Mouse (Mus musculus): ENCODE data around the gene Slc44a2. TPM values are rescaled to one million over a fixed set of nuclear protein-coding genes. Genes with fewer than 3 reads are reported as not detected.
A peak's percentile ranks its signal among the peaks of the same experiment; 100 is the strongest.

The Slc44a2 gene
- total RNA-seq, 2 experiments from 2014 or later = 63.4 to 65.0 TPM

DNA sequence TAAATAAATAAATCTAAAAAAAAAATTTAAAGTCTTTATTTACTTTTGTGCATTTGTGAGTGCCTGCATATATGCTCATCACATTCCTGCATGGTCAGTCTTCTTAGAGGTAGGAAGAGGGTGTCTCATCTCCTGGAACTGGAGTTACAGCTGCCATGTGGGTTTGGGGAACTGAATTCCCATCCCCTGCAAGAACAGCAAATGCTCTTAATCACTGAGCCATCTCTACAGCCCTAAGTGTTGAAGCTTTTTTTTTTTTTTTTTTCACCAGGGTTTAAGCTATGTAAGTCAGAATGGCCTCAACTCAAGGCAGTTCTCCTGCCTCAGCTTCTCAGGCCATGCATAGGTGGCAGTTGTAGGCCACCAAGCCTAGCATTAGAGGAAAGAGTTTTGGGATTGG is 14.2 kb downstream of the Slc44a2 start:
- no peak for DNase-seq

DNA sequence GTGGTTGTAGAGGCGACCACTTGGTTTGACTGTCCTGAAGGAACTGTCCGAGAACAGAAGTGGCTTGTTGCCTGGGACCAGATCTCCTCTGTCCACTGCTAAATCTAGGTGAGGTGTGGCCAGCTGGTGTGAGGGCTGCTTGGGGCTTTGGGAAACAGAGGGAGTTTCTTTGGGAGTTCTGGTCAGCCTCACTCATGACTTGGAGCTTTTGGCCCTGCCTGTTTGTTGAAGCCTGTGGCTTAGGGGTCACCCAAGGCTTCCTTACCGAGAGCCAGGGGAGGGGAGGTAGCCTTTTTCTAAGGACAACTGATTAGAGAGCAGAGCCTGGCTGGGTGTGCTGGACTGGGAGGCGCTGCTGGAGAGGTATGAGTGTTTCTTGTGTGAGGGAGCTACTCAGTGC is 14.9 kb downstream of the Slc44a2 start:
- DNase-seq = peak; percentile 51

DNA sequence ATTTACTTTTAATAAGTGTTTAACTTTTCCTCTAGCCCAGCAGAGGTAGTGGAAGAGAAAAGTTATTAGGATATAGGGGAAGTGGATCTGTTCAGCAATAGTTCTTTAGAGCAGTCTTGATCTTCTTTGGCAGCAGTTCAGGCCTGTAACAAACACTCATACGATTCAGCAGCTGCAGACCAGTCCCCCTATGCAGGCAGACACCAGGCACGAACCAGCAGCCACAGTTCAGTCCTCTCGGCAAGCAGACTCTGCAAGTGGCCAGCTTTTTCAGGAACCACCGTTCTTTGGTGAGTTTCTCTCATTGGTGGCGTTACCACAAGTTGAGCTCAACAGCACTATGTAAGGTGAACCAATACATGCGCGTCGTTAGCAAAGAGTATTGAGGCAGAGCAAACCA is 16.0 kb downstream of the Slc44a2 start:
- DNase-seq = no peak

DNA sequence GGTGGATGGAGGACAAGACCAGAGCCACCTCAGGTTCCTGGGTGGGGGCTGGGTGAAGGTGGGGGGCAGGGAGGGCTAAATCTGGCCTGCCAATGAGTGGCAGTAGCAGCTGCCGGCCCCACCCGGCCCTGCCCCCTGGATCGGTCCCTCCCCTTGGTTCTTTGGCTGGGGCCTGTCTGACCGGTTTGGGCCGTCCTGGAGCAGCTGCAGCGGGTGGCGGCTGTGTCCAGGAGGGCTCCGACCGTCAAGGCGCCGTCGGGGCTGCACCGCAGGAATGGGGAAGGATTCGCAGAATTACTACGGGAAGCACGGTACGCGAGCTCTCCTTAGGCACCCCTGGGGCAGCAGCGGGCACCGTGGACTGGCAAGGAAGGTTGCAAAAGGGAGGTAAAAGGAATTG is 17.2 kb downstream of the Slc44a2 start:
- DNase-seq = peak; percentile 60

DNA sequence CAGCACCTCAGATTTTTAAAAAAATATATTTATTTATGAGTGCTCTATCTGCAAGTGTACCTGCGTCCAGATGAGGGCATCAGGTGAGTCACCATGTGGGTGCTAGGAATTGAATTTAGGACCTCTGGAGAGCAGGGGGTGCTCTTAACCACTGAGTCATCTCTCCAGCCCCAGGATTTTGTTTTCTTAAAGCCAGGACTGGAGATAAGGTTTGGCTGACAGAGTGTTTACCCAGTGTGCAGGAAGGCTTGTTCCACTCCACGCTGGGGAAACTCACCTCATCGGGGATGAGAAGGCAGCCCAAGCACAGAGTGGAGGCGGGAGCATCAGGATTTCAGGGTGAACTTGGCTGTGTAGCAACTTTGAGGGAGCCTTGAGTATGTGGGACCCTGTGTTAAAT is 19.9 kb downstream of the Slc44a2 start:
- no peak for DNase-seq

DNA sequence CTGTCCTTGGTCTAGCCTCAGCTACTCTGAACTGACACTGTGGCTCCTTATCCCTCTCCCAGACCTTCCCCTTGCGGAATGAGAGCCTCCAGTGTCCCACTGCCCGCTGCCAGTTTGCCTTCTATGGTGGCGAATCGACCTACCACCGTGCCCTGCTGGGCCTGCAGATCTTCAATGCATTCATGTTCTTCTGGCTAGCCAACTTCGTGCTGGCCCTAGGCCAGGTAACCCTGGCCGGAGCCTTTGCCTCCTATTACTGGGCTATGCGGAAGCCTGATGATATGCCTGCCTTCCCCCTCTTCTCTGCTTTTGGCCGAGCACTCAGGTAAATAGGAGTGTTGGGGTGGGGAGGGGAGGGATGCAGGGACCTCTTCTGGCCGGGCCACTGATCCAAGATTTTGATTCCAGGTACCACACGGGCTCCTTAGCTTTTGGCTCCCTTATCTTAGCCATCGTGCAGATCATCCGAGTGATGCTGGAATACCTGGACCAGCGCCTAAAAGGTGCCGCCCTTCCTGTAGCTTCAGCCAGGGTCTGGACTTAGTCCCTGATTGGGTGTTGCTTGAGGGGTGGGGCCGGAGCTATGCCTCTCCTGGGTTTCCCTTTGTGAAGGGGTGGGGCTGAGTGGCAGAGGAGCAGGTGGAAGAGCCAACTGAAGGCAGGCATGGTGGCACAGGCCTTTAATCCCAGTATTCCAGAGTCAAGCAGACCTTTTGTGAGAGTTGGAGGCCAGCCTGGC is 26.3 kb downstream of the Slc44a2 start:
- DNase-seq = peak; percentile 56

DNA sequence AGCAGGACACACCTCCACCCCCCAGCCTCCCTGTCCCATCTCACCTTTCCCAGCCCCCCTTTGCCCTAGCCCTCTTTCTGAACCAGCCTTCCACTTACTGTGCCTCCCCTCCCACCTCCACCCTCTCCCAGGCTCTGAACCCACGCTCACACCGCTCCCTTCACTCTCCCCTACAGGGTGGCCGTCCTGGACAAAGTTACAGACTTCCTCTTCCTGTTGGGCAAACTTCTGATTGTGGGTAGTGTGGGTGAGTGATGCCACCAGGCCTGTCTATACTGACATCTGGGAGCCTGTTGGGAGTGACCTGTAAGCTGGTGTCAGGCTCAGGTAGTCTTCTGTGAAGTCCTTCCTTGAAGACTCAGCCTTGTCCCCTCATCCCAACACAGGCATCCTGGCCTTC is 27.7 kb downstream of the Slc44a2 start:
- DNase-seq = no peak

DNA sequence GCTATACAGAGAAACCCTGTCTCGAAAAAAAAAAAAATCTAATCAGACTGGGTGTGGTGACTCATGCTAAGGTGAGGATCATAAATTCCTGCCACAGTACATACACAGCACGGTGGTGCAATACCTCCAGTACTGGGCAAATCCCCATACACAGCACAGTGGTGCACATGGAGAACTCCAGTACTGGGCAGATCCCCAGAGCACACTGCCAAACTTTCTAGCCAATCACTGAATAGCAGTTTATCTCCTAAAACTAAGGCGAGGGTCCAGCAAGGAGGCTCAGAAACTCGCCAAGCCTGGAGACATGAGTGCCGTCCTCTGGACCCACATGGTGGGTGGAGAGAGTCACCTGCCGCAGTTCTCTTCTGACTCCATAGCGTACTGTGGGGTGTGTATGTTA is 30.7 kb downstream of the Slc44a2 start:
- DNase-seq = no peak

DNA sequence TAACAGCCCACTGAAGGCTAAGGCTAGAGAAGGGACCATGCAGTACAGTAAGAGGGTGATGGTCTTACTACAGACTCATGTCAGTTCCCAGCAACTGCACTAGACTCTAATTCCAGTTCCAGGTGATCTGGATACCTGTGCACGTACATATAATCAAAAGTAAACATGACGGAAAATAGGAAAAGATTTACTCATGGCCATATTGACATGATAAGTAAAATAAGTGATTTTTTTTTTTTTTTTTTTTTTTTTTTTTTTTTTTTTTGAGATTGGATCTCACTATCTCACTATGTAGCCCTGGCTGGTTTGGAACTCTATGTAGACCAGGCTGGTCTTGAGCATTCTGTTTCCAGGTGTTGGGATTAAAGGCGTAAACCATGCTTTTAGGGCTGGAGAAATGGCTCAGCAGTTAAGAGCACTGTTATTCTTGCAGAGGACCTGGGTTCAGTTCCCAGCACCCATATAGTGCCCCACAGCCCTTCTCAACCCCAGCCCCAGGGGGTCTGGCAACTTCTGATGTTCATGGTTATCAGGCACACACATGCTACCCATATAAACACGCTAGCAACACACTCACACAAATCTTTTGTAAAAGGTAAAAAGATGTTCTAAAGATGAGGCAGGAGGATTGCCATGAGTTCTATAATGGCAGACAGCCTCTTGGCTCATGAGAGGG is 31.3 kb downstream of the Slc44a2 start:
- DNase-seq = no peak

DNA sequence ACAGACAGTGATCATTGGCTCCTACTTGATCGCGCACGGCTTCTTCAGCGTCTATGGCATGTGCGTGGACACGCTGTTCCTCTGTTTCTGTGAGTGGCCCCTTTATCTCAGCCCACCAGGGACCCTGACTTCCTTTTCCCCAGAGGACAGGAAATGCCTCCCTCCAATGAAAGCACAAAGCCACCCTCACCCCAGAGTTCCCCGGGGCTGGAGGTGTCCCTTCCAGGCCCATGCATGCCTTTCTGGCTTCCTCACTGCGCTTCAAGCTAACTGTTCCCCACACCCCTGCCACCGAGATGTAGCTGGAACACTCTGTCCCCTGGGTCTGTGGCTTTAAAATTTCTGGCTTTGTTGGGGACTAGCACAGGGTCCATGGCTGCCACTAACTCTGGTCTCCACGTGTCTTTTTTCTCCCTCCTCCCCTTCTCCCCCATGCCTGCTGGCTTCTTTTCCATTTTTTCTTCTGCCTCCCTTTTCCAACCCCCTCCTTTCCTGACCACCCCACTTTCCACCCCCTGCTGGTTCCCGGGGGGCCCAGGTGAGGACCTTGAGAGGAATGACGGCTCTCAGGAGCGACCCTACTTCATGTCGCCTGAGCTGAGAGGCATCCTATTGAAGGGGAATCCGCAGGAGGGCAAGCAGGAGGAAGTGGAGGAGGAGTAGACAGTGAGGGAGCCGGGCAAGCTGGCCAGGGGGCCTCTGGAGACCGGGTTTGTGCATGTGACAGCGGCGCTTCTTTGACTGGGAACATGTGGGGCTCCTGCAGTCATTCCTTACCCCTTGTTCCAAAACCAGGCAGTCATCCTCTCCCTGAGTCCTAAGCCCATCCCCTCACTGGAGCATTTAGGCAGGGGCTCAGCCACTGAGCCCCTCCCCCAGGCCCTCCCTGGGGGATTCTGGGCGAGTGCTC is 32.2 kb downstream of the Slc44a2 start:
- no peak for DNase-seq

DNA sequence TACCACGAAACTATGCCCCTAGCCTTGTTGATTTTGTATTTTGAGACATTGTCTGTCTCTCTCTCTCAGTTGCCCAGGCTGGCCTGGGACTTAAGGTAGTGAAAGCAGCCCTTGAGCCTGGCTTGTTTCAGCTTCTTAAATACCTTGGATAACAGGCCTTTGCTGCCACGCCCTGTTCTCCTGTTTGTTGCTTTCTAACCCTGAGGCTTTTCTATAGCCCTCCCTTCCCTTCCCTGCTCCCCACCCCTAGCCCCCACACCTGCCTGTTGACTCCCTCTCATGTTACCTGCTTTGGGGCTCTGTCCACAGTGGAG is 32.8 kb downstream of the Slc44a2 start:
- DNase-seq = no peak

DNA sequence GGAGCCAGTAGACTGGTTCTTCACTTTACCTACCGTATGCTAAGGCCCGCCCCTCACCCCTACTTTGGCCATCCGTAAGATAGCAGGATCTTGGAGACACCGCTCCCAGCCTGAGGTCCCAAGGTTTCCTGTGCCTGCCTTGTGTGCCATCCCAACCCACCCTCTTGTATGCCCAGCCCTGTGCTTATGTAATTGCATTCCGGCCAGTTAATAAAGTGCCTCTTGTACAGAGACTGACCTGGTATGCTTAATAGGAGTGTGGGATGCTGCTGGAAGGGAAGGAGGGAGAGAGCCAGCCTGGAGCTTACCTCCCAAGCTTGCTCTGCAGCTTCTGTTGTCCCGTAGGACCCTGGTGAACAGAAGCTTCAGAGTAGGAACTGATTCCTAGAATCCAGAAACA is 34.3 kb downstream of the Slc44a2 start:
- no peak for DNase-seq

DNA sequence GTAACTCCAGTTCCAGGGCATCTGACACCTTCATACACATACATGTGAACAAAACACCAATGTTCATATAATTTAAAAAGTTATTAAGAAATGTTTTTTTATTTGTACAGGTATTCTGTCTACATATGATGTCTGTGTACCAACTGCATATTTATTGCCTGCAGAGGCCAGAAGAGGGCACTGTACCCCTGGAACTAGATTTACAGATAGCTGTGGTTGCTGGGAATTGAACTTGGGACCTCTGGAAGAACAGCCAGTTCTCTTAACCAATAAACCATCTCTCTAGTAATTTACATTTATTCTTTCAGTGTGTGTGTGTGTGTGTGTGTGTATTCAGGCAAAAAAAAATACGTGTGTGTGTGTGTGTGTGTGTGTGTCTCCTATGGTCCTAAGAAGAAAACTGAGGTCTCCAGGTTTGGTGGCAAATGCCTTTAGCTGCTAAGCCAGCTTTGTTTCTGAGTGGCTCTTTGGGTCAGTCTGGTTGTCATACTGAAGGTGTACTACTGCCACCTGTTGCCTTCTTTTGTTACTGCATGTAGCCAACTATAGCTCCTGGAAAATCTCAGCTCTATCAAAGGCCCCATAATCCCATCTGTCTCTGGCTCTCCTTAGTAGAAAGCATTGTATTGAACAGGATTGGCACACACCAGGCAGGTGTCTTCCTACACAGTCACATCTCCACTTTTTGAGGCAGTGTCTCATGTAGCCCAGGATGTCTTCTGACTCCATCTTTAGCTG is 36.7 kb downstream of the Slc44a2 start:
- DNase-seq = peak; percentile 82

DNA sequence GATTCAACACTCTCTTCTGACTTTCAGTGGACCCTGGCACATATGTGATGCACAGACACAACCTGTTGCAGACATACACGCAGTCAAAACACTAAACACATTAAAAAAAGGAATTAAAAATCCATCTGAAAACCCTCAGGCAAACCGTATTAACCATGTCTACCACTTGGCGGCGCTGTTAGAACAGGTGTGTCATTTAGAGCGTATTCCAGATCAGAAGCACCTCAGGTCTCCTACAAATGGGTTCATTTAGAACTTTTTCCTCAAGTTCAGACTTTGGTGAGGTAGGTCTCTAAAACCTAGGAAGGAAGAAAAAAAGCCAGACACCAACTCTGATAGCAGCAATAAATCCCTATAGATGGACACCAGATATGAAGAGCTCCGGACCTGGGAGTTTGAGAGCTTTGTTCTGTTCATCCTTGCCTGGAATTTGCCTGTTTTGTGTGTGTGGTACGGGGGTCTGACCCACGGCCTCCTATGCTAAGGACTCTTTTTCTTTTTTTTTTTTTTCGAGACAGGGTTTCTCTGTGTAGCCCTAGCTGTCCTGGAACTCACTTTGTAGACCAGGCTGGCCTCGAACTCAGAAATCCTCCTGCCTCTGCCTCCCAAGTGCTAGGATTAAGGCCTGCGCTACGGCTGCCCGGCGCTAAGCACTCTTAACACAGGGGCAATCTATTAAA is 46.2 kb downstream of the Slc44a2 start:
- DNase-seq = peak; percentile 75

DNA sequence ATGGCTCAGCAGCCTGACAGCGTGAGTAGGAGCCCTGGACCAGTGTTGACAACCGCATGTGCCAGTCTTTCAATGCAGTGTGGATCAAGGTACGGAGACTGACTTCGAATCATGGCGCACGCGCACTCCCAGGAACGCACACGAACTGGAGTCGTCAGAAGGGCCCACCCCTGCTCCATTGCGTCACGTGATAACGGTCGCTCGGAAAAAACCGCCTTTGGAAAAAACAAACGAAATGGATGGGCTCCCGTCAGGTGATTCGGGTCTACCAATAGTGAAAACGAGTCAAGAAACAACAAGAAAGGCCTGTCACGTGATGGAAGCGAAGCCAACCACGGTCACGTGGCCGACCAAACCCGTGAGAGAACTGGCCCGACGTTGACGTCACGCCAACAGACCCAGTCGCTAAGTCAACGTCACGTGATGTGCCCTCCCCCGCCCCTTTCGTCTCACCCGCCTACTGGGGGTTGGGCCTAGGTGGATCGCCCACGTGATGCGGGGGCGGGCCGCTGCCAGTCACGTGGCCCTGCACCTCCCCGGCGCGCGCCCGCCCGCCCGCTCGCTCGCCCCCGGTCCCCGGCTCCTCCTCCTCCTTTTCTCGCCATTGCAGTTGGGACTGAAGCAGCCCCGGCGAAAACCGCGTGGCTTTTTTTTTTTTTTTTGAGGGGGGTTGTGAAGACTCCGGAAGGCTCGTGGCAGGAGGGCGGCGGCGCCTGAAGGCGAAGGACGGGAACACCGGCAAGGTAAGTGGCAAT is 47.0 kb downstream of the Slc44a2 start, which contains the start of gene Ilf3:
Ilf3 (plus strand) TSS at position 515 of the 755 bp plus-strand sequence.
- DNase-seq = peak; percentile 100

DNA sequence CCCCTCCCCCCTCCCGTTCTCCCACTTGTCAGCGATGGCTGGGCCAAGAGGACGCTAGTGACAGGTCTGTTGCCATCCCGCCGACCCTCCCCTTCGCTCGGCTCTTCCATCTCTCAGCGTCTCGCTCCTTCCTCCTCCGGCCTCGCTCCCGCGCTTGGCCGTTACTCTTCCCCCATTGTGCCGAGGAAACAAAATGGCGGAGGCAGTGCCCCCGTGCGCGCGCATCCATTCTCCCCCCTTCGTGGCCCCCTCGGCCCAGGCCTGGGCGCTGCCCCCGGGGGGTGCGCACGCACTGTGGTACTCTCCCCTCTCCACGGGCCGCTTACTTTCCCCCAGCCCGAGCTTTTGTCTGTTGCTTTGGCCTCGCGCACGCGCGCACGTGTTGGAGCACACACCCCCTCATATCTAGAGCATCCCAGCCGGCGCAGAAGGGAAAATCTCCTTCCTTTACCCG is 47.7 kb downstream of the Slc44a2 start:
- peak; percentile 79 for DNase-seq

DNA sequence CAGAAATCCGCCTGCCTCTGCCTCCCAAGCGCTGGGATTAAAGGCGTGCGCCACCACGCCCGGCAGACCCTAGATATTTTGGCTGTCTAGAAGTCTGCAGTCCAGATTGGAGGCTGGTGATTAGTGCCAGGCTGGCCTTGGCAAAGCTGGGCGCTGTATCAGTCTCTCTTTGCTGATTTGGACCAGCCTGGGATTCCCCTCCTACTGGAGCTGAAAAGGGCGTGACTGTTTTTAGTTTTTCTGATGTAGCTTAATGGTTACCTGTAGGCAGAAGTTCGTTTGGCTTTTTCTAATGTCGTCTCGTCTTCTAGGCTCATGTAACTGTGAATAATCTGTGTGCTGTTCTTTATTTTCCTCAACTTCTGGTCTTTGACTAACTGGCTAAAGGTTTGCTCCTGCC is 48.6 kb downstream of the Slc44a2 start:
- DNase-seq = no peak

DNA sequence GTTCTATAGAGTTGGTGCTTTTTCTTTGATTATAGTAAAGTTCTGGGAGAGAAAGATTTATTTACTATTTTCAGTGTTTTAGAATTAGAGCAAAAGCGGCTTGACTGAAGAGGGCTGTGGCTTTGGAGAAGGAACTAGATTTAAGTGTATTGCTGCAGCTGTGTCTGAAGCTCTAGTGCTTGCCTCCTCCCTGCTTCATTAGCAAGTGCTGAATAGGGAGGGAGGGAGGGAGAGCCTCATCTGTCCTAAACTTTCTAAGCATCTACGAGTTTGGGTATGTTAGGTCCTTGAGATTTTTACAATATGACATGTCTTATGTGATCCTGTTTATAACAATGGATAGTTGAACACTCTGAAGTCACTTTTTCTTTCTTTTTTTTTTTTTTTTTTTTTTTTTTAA is 50.4 kb downstream of the Slc44a2 start:
- no peak for DNase-seq

DNA sequence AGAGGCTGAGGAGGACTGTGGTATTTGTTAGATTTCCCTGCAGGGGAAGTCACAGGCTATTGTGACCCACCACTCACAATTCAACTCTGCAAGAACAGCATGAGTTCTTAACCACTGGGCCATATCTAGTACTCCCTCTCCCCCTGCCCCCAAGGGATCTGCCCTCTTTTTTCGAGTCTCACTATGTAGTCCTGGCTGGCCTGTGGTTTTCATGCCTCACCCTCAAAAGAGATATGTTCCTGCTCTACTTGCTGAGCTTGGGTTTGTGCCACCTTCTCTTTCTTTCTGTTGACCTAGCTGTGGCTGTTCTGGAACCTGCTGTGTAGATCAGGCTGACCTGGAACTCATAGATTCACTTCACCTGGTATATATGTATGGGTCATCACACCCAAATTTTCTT is 52.0 kb downstream of the Slc44a2 start:
- DNase-seq = no peak

DNA sequence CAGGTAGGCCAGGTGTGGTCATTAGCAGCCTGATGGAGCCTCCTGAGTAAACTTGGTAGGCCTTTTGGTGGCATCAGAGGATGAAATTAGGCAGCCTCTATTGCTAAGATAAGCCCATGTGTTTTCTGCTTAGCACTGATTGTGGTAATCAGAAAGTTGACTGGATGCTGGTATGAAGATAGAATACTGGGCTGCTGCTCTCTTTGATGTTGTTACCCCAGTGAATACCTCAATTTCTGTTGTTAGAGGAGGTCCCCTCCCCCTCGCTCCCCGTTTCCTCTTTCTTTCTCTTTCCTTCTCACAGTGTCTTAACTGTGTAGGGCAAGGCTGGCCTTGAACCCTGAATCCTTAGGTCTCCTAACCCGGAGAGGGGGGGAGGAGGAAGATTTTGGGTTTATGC is 58.7 kb downstream of the Slc44a2 start:
- DNase-seq = no peak

DNA sequence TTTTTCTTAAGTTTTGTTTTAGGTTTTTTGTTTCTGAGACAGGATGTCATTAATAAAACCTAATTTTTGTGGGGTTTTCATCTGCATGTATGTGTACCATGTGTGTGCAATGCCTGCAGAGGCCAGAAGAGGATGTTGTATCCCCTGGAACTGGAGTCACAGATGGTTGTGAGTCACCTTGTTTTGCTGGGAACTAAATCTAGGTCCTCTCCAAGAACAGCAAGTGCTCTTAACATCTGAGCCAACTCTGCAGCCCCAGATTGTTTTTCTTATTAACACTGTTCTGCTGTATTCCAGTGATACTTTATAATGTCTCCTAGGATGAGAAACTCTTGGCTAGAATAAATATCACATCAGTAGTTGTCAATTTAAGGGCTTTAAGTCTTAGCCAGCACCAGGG is 60.4 kb downstream of the Slc44a2 start:
- no peak for DNase-seq
